Mouse (Mus musculus): Measurements from ENCODE around the gene Gng12. TPM values are rescaled to one million over a fixed set of nuclear protein-coding genes. Genes with fewer than 3 reads are reported as not detected.
"Not testable (repeated sequence)": the region's sequence is repeated elsewhere in the genome, so short reads cannot be mapped to it uniquely, and the experiment has no call there.

Gene Gng12
- total and polyA plus RNA-seq, 2 experiments from 2014 or later: 43.3 to 60.1 TPM

- Histone ChIP-seq H3K27me3 (ENCODE audit: insufficient read depth, low read length) (no peaks in the 10 kb centered on the region), H3K4me3 (ENCODE audit: low read depth, low read length) (no peak overlapping the region), H3K9ac (replicated peaks; ENCODE audit: low read length, poor library complexity, severe bottlenecking) (no peak overlapping the region), H3K9me3 (ENCODE audit: low read length) (no peaks in the 10 kb centered on the region), H3K36me3 (ENCODE audit: insufficient read depth, low read length) (no peaks in the 10 kb centered on the region), H3K27ac (ENCODE audit: low read depth, low read length) (no peak overlapping the region), H3K4me1 (ENCODE audit: insufficient read depth, low read length) (peaks cover 5% of the 10 kb centered on the region; the same call in 1 of the 2 replicates), H3K4me2 (ENCODE audit: low read depth, low read length, poor library complexity, severe bottlenecking) (no peak overlapping the region)
- WGBS: 38% methylated on average over 5 of the region's 5 CpGs
- ATAC-seq (ENCODE audit: low FRiP score): no peak
- DNase-seq (ENCODE audit: low spot score): no peak
- TF ChIP-seq CTCF (IDR thresholded peaks at IDR 0.05): no peak
These were observed 134.6 kb downstream of the Gng12 start for GRCm38 (mm10) chr6:67030846-67031245.

GRCm38 (mm10) chr6:67032551-67032950 is 136.4 kb downstream of the Gng12 start:
- H3K4me1 ChIP-seq (ENCODE audit: insufficient read depth, low read length); H3K9ac ChIP-seq (replicated peaks; ENCODE audit: low read length, poor library complexity, severe bottlenecking); H3K36me3 ChIP-seq (ENCODE audit: insufficient read depth, low read length); H3K27ac ChIP-seq (ENCODE audit: low read depth, low read length); H3K4me3 ChIP-seq (ENCODE audit: low read depth, low read length); H3K9me3 ChIP-seq (ENCODE audit: low read length); H3K27me3 ChIP-seq (ENCODE audit: insufficient read depth, low read length); DNase-seq (ENCODE audit: low spot score); ATAC-seq (ENCODE audit: low FRiP score); H3K4me2 ChIP-seq (ENCODE audit: low read depth, low read length, poor library complexity, severe bottlenecking): not testable (repeated sequence)

- 88% methylated on average over 4 of the region's 4 CpGs for WGBS
- H3K4me1 ChIP-seq (ENCODE audit: insufficient read depth, low read length); H3K4me3 ChIP-seq (ENCODE audit: low read depth, low read length); H3K9me3 ChIP-seq (ENCODE audit: low read length); ATAC-seq (ENCODE audit: low FRiP score); H3K4me2 ChIP-seq (ENCODE audit: low read depth, low read length, poor library complexity, severe bottlenecking); H3K27me3 ChIP-seq (ENCODE audit: insufficient read depth, low read length); H3K9ac ChIP-seq (replicated peaks; ENCODE audit: low read length, poor library complexity, severe bottlenecking); H3K36me3 ChIP-seq (ENCODE audit: insufficient read depth, low read length); DNase-seq (ENCODE audit: low spot score); H3K27ac ChIP-seq (ENCODE audit: low read depth, low read length): not testable (repeated sequence)
These were observed 136.8 kb downstream of the Gng12 start for GRCm38 (mm10) chr6:67032972-67033371.

- no peak for TF ChIP-seq CTCF (IDR thresholded peaks at IDR 0.05)
- H3K4me2 ChIP-seq (ENCODE audit: low read depth, low read length, poor library complexity, severe bottlenecking): no peak overlapping the region
- no peaks in the 10 kb centered on the region for H3K27me3 ChIP-seq (ENCODE audit: insufficient read depth, low read length)
- no peak overlapping the region for H3K9ac ChIP-seq (replicated peaks; ENCODE audit: low read length, poor library complexity, severe bottlenecking)
- H3K4me3 ChIP-seq (ENCODE audit: low read depth, low read length): no peak overlapping the region
- WGBS: 73% methylated on average over 4 of the region's 4 CpGs
- no peak overlapping the region for H3K27ac ChIP-seq (ENCODE audit: low read depth, low read length)
- no peak for DNase-seq (ENCODE audit: low spot score)
- no peaks in the 10 kb centered on the region for H3K36me3 ChIP-seq (ENCODE audit: insufficient read depth, low read length)
- no peaks in the 10 kb centered on the region for H3K9me3 ChIP-seq (ENCODE audit: low read length)
- no peak for ATAC-seq (ENCODE audit: low FRiP score)
- H3K4me1 ChIP-seq (ENCODE audit: insufficient read depth, low read length): peaks cover 5% of the 10 kb centered on the region; the same call in 1 of the 2 replicates
These were observed 137.4 kb downstream of the Gng12 start for GRCm38 (mm10) chr6:67033604-67034003.

GRCm38 (mm10) chr6:67034331-67035130 is 138.3 kb downstream of the Gng12 start:
- TF ChIP-seq CTCF (IDR thresholded peaks at IDR 0.05): no peak
- no peaks in the 10 kb centered on the region for H3K36me3 ChIP-seq (ENCODE audit: insufficient read depth, low read length)
- H3K27ac ChIP-seq (ENCODE audit: low read depth, low read length): no peak overlapping the region
- H3K9ac ChIP-seq (replicated peaks; ENCODE audit: low read length, poor library complexity, severe bottlenecking): peak overlapping the region; percentile 36; the same call in 1 of the 2 replicates
- DNase-seq (ENCODE audit: low spot score): no peak
- ATAC-seq (ENCODE audit: low FRiP score): no peak
- 56% methylated on average over 7 of the region's 7 CpGs for WGBS
- H3K4me2 ChIP-seq (ENCODE audit: low read depth, low read length, poor library complexity, severe bottlenecking): peak overlapping the region; percentile 26
- H3K4me1 ChIP-seq (ENCODE audit: insufficient read depth, low read length): peaks cover 5% of the 10 kb centered on the region; the same call in 1 of the 2 replicates
- no peak overlapping the region for H3K4me3 ChIP-seq (ENCODE audit: low read depth, low read length)
- no peaks in the 10 kb centered on the region for H3K27me3 ChIP-seq (ENCODE audit: insufficient read depth, low read length)
- H3K9me3 ChIP-seq (ENCODE audit: low read length): no peaks in the 10 kb centered on the region
